Mouse (Mus musculus) embryo, embryonic 10 days (tissue): ENCODE measurements around the gene Tmbim1.
"Not testable (repeated sequence)": the region's sequence is repeated elsewhere in the genome, so short reads cannot be mapped to it uniquely, and the experiment has no call there.

ENCODE experiments used
- DNase-seq: peaks from one replicate; pipeline ENCODE4 v3.0.0-alpha.2; 2015; ENCODE audit warnings: low spot score

Tmbim1 gene

DNA sequence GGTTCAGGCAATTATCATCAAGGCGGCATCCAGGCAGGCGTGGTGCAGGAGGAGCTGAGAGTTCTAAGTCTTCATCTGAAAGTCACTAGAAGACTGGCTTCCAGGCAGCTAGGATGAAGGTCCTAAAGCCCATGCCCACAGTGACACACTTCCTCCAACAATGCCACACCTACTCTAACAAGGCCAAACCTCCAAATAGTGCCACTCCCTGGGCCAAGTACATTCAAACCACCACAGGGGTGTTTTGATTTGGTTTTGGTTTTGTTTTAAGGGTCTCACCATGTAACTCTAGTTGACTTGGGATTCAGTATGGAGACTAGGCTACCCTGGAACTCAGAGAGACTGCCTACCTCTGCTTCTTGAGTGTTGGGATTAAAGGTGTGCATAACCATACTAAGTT, at the start of gene Tmbim1:
TSS of gene Tmbim1 (minus strand) at position 101 of the 400 bp plus-strand sequence.
- DNase-seq: no peak

DNA sequence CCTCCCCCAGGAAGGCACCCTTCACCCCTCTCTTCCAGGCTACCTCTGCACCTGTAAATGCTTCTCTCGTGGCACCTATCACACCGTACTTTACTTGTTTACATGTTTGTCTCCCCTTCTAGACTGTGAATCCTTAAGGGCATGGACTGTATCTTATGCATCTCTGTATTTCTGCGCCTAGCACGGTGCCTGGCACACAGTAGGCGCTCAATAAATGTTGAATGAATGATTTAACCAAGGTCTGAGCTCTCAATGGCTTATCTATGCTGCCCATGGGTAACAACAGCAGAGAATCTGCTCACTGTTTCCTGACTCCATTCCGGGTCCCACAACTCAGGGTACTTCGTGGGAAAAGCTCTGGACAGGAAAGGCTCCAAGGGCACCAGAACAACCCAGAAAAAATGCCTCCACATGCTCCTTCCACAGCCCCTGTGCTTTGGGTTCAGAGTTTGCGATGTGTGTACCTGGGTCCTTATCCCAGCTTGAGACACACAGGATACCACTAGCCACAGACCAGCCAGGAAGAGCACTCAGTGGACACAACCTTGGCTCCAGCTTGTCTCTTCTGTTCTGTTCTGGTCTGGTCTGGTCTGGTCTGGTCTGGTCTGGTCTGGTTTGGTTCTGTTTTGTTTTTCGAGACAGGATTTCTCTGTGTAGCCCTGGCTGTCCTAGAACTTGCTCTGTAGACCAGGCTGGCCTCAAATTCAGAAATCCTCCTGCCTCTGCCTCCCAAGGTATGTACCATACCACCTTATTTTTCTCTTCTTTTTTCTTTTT, 48.2 kb upstream of the Tmbim1 start:
- no peak for DNase-seq

DNA sequence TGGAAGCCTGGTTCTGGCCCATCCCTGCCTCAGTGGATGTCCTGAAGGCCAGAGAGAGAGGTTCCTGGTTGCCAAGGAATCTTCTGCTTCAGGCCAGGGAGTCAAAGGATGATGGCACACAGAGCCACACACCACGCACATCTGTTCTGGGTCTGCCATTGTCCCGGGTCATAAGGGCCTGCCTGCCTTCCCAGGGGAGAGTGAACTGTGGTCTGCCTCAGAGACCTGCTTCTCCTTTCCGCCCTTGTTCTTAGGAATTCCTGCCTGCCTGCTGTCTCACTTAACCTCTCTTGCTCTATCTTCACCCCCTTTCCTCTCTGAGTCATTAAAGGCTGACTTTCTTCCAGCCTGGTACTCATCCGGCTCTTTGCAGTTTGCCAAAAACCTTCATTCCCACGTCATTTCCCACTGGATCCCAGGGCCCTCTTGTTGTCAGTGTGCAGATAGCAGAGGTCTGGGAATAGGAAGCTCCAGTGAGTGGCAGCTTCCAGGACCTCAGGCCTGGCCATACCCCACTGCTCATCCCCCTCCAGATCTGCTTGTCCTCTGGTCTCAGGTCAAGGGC, 47.2 kb upstream of the Tmbim1 start:
- DNase-seq: no peak

DNA sequence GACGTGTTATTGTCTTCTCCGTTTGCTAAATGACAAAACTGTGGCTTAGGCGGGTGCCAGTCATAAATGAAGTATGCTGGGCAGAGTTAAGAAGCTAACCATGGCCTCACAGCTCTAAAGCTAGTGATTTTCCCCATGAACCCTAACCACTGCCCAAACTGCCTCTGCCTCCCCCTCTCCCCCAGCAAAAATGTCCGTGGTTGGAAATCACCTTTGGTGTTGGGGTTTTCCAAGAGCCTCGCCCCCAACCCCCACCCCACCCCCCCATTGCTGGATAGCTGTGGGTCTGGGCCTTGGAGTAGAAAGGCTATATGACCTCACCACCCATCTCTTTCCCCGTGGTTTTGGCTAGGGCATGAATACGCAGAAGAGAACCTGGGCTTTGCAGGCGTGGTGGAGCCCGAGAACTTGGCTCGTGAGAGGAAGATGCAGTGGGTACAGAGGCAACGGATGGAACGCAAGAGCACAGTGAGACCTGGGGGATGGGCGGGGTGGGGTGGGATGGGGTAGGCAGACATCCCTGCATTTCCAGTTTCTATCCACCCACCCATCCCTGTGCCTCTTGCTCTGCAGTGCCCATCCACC, 45.9 kb upstream of the Tmbim1 start:
- DNase-seq: no peak

DNA sequence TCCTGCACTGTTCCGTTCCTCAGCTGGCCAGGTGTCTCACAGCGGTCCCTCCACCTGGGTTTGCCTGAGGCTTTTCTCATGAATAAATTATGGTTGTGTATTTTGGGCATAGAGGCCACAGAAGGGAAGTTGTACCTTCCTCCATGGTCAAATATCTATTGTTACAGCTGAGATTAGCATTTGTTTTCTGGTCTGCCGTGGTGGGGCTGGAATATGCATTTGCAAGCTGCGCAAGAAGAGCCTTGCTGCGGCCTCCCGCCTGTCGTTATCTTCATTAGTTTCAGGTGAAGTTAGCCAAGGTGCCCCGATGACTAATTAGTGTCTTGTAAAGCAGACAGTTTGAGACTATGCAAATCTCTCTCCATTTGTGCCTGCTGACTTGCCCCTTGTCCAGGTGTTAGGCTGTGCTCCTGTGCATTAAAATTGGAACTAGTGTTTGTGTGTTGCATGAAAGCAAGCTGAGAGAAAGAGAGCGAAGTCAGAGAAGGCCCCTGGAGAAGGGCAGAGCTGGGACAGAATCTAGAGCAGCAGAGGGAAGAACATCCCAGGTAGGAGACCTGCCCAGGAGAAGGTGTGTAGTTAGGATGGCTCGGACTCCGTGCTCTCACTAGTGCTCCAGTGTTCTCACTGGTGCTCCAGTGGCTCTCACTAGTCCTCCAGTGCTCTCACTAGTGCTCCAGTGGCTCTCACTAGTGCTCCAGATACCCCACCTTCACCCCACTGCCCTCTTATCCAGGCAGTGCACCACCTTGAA, 38.9 kb upstream of the Tmbim1 start:
- no peak for DNase-seq

DNA sequence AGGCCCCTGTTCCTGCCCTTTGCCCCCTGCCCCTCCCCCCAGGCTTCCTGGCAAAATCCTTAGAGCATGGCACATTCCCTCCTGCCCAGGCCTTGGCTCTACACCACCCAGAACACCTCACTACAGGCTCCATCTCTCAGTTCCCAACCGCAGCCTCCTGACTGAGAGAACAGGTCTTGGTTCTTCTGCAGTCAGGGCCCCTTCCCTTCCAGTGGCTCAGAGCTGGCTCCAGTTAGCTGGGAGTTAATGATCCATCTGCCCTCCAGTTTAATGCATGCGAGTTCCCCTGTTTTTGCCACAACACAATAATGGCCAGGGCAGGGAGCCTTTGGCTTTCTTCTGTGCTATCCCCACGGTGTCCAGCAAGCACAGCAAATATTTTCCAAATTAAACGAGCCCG, 37.7 kb upstream of the Tmbim1 start:
- no peak for DNase-seq

DNA sequence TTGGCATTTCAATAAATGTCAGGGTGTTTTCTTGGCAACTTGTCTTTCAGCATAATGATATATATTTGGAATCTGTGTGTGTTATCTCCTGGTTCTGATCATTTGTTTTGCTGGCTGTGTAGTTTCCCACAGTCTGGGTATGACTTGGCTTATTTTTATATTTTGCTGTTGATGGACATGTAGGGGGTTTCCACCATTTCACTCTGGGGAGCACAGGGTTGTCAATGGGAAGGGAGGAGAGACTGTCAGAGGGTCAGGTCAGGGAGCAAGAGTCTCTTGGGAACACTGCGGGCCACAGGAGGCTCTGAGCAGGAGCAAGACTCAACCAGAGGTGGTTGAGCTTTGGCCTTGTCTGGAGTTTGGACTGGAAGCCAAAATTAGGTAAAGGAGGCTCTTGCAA, 36.9 kb upstream of the Tmbim1 start:
- DNase-seq: no peak

DNA sequence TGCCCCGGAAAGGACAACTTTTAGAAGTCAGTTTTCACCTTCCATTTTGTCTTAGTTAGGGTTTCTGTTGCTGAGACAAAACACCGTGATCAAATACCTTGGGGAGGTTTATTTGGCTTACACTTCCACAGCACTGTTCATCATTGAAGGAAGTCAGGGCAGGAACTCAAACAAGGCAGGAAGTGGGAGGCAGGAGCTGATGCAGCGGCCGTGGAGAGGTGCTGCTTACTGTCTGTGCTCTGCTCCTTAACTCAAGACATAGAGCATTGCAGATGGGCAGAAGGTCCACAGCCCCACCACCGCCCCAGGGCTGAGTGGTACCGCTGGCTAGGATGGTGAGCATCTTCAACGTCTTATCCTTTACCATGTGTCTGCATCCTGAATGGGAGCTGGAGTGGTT, 36.5 kb upstream of the Tmbim1 start:
- no peak for DNase-seq

DNA sequence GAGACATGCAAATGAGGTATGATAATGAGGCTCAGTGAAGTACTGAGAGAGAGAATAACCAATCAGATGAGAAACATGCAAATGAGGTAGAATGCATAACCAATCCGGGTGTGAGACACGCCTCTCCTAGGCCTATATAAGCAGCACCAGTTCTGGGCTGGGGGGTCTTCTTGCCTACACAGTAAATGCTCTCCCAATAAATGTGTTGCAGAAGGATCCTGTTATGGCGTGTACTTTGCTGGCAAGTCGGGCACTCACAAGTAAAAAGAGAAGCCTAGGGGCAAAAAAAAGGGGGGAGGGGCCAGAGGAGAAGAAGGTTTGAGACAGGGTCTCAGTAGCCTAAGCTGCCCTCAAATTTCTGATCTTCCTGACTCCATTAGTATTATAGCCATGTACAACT, 35.6 kb upstream of the Tmbim1 start:
- DNase-seq: not testable (repeated sequence)

DNA sequence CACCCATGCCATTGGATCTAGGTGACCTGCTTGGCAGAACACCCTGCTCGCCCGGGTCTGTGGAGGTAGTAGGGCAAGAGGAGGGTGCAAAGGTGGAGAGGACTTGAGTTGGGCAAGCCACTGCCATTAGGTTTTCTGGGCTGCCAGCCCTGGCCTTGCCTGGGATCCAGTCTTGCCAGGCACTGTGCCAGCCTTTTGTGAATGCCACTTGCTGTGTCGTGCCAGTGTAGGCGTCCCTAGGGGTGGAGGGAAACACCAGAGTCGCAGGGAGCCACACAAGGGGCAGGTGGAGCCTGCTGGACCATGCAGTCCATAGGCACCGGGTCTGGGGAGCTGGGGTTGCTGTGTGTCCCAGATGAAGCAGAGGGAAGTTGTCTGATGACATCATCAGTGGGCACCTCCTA, 34.9 kb upstream of the Tmbim1 start:
- no peak for DNase-seq

DNA sequence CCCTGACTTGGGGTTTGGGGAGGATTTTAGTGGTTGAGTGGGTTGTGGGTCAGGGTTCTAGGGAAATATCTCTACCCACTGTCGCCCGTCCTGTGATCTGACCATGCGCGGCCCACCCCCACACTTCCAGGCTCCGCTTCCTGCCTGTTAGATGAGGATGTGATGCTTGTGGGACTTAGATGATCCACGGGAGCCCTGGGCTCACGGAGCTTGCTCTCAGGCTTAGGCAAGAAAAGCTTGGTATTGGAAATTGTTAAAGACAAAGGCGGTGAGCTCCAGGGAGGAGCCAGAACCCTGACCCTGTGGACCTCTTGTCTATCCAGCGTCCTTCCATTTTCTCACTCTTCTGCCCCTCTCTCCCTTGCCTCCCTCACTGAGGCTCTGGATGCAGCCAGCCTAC, 34.5 kb upstream of the Tmbim1 start:
- DNase-seq: no peak

DNA sequence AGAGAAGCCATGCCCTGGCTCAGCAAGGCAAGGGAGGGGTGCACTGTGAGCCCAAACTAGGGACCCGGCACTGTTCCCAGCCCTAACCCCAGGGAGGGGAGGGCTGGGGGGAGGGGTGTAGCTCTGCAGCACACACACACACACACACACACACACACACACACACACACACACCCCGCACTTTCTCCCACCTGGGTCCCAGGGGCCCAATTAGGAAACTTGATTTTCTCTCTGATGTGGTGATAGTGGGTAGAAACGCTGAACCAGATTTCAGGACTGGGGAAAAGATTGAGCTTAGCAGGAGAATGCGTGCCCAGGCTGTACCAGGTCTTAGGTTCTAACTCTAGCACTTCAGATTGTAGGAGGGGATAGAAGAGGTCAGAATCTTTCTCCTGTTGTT, 33.2 kb upstream of the Tmbim1 start:
- no peak for DNase-seq

DNA sequence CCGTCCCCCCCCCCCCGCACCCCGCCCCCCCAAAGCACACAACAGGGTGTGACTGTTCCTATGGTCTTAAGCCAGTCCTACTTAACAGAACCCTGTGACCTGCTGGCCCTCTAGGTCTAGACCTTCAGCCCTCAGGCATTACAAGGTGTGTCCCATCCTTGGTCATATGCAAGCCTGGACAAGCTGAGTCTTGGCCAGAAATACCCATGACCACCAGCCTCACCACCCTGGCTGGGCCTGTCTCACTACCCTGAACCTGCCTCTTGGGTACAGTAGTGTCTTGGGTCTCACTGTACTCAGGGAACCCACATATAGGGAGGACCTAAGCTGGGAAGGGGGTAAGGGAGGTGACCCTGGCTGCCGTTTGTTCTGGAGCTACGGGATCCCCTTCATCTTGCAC, 32.6 kb upstream of the Tmbim1 start:
- DNase-seq: no peak

DNA sequence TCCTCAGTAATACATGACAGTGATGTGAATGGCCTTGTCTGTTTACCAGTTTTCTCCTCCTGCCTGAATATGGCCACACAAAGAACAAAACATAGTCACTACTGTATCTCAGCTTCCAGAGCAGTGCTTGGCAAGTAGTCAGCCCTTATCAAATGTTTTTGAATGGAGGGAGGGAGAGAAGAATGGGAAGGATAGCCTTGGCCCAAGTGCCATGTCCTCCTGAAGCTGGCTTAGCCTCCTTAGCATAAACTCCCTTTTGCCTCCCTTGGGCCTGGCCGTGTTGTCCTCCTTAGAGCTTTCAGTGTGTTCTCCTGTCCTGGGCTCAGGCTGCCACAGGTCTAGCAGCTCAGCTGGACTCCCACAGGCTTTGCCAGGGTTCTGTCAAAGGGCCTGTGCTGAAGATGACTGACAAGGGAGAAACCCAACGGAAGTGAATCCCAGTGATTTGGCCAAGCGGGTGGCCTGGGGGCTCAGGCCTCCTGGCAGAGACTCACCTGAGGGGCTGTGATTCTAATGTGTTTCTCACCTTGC, 31.9 kb upstream of the Tmbim1 start:
- no peak for DNase-seq

DNA sequence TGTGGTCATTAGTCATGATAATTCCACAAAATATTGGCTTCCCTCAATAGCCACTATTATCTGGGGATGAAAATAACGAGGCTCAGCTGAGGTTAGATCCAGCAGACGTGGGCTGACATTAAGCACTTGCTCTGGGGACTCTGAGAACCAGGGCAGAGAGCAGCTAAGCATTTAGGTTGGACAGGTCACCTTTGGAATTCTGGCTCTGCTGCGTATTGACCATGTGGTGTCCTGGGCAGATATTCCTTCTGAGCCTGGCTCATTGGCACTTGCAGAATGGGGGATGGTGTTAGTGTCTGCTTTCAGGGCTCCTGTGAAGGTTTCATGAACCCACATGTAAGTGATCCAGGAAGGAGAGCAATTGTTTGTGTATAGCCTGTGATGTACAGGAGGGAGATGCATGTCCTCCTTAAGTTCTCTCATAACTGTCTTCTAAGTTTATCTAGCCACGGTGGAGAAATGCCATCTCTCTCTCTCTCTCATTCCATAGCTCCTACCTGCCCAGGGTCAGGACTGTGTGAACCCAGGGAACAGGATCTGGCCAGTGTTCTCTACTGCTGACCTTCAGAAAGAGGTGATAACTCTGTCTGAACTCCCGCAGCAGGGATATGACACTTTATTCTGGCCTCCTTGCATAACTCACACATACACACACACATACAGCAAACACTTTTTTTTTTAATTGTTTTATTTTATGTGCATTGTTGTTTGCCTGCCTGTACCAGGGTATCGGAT, 30.2 kb upstream of the Tmbim1 start:
- DNase-seq: no peak

DNA sequence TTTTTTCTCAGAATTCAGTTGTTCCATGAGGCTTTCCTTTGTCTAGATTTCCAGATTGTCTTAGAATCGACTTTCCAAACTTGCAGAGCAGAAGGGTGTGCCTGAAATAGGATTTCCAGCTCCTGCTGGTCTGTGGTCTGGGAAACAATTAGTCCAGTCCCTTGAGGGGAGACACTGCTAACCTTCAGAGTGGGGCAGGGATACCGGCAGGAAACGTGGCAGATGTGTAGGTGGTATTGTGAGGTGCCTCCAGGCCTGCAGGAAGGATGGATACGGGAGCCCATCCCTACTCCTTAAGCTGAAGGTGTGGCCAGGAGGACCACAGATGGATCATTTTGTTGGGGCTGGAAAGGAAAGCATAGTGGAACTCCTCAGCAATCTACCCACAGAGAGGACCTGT, 29.6 kb upstream of the Tmbim1 start:
- no peak for DNase-seq

DNA sequence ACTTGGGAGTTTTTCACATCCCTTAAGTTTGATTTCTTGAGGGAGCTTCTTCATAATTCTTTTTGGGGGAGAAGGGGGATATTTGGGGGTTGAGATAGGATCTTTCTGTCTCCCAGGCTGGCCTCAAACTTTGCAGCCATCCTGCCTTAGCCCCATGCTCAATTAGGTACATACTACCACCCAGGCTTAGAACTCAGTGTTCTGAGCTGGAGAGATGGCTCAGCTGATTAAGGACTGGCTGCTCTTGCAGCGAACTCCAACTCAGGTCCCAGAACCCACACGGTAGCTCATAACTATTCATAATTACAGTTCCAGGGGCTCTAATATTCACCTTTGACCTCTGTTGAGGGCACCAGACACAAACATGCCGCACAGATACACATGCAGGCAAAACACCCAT, 29.2 kb upstream of the Tmbim1 start:
- no peak for DNase-seq

DNA sequence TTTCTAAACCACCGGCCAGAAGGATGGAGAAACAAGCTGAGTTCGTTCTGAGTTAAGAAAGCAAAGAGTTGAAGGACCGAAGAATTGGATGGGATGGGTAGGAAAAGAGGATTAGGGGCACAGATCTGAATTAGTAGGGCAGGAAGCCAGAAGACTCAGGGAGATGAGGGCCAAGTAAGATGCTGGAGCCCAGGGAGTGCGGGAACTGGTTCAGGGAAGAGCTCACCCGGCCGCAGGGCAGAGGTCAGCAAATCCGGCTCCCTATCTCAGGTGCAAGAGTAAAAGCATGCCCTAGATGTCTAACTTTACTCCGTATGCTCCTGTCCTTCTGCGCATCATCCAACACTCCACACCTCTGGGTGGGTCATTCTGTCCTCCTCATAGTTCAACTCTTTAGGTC, 27.5 kb upstream of the Tmbim1 start:
- DNase-seq: peak; percentile 15

DNA sequence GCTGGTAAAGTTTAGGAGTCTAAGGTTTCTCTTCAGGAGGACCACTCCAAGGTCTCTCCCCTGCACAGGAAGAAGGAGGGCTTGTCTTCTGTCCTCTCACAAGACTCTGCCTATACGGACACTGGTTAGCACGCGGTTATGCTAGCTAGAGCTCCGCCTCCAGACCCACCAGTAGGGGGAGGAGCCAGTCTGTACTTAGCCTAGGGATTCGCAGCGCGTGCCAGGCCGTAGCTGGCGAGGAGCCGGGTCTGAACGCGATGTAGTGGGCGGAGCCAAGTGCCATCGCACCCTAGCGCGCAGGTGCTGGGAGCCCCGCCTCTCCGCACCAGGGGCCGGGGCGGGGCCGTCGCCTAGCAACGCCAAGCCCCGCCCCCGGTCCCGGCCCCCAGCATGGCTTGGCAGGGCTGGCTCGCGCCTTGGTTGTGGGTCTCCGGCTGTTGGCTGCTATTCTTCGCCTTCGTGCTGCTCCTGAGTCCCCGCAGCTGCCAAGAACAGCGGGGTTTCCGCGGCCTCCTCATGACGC, 26.9 kb upstream of the Tmbim1 start:
- peak; percentile 99 for DNase-seq

DNA sequence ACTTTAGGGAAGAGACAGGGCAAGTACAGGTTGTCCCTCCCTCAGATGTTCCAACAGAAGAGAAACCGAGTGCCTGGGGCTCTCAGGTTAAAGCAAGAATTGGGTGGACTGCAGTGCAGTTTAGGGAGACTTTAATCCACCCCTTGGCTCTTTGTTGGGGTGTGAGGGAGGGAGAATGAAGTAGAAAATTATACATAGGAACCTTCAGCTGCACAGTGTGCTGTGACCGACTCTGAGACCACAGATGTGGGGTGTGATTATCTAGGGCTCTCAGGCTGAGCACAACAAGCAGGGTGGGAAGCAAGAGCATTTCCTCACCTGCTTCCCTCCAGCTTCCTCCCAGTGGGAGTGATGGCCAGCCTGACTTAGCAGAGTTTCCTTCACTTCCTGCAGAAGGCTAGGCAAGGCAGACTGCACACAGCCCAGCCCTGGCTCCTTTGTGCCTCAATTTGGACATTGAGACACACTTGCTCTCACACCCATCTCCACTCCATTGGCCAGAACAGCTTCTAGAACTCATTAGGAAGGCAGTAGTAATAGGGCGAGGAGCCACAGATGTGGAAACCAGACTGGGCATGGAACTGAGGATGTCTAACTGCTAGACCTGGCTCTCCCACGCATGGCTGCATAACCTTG, 25.7 kb upstream of the Tmbim1 start:
- DNase-seq: no peak

DNA sequence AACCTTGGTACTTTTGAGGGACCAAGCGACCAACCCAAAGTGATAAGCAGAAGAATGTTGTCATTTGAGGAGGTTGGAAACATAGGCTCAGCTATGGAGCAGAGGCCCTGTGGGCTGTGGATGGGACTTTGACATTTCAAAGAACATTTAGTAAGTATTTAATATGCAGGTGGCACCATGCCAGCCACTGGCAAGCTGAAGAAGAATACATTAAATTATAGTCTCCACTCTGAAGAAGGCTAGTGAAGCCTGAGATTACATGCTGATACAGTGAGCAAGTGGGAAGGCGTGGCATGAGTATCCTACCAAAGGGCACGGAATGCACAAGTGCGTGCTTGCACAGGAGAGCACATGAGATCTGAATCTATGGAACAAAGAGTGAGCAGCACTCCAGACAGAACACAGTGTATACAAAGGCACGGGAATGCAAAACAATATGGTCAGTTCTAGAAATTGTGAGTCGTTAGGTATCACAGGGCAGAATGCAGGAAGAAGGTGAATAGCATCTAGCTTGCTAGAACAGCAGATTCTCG, 24.5 kb upstream of the Tmbim1 start:
- DNase-seq: no peak
